Mouse (Mus musculus): ENCODE data around the gene Zfp119a.

GRCm38 (mm10) chr17:55884912-55885311 is 6.2 kb upstream of the Zfp119a start:
- TF ChIP-seq CTCF (IDR thresholded peaks at IDR 0.05) = no peak
- TF ChIP-seq EP300 (IDR thresholded peaks at IDR 0.05) = no peak

Data from lung, postnatal 0 days (tissue).